Mouse (Mus musculus): ENCODE measurements around the gene Csnk1g1. TPM values are rescaled to one million over a fixed set of nuclear protein-coding genes. Genes with fewer than 3 reads are reported as not detected.

The Csnk1g1 gene
- polyA plus RNA-seq, 1 experiment from 2014 or later, result 8.4 TPM

DNA sequence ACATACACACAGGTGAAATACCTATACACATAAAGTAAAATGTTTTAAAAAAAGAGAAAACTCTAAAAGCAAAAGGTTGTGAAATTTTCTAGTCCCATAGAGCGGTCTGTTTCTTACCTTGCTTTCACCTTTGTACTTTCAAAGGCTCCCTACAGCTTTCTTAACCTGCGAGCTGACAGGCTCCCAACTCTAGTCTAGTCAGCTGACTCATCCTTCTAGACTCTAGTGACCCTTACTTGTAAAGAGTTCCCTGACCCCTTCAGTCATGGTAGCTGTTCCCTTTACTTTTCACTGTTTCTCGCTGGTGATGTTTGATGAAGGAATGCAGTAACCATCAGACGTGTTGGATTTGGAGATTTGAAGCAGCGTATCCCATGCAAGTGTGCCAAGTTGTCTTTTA is 78.3 kb downstream of the Csnk1g1 start:
- Histone ChIP-seq H3K4me3 (ENCODE audit: low read depth, low read length) (no peak overlapping the region), H3K4me2 (replicated peaks; ENCODE audit: low read depth, low read length) (no peak overlapping the region), H3K4me1 (ENCODE audit: insufficient read depth, low read depth, low read length) (no peaks in the 10 kb centered on the region), H3K27me3 (replicated peaks; ENCODE audit: insufficient read depth, low read length) (no peaks in the 10 kb centered on the region), H3K27ac (ENCODE audit: low read length) (no peak overlapping the region), H3K9ac (replicated peaks; ENCODE audit: low read depth) (no peak overlapping the region), H3K36me3 (ENCODE audit: insufficient read depth, low read length) (no peaks in the 10 kb centered on the region), H3K9me3 (ENCODE audit: low read length) (no peaks in the 10 kb centered on the region)
- DNase-seq (ENCODE audit: low spot score), result no peak
- ATAC-seq, result no peak
- TF ChIP-seq CTCF (IDR thresholded peaks at IDR 0.05) (no peak), EP300 (IDR thresholded peaks at IDR 0.05) (no peak)
- 83% methylated on average over 5 of the region's 5 CpGs for WGBS

DNA sequence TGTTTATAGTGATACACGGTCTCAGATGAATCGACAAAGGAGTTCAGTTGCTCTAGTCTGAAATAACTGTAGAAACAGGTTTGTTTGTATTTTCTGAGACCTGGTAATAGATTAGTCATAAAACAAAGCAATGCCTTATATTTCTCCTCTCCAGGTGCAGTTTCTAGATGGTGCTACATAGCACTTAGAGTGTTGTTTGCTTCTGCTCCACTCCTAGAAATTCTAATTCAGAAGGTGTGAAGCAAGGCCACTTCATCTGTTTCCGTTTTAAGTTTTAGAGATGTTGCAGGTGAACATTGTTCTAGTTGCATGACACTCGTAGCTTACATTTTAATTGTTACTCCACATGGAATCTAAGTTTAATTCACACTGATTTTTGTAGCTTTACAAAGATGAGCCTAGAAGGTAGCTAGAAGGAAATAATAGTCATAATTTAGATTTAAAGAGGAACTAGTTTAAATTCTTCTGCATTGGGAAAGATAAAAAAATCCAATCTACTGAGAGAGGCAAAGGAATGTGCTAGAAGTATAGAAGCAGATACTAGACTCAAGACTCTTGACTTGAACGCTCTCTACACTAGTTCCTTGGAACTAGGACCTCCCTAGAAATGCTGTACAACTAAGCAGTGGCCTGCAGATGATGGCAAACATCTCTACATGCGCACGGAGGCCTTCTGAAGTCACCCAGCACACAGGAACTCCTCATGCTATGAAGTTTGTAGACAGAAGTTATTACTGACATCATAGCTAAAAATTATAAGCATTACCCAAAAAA is 87.1 kb downstream of the Csnk1g1 start:
- 54% methylated on average over 7 of the region's 7 CpGs for whole genome bisulfite sequencing
- DNase-seq (ENCODE audit: low spot score) (peak; percentile 77), ATAC-seq (peak; percentile 96)
- Histone ChIP-seq H3K27ac (ENCODE audit: low read length) (peak overlapping the region; percentile 76), H3K9ac (replicated peaks; ENCODE audit: low read depth) (no peak overlapping the region), H3K9me3 (ENCODE audit: low read length) (no peaks in the 10 kb centered on the region), H3K4me1 (ENCODE audit: insufficient read depth, low read depth, low read length) (no peaks in the 10 kb centered on the region), H3K4me3 (ENCODE audit: low read depth, low read length) (no peak overlapping the region), H3K27me3 (replicated peaks; ENCODE audit: insufficient read depth, low read length) (no peaks in the 10 kb centered on the region), H3K4me2 (replicated peaks; ENCODE audit: low read depth, low read length) (no peak overlapping the region), H3K36me3 (ENCODE audit: insufficient read depth, low read length) (0 out of 2 replicates have a peak, but pooled peaks cover 5% of the 10 kb centered on the region)
- no peak; the same call in 1 of the 2 replicates for TF ChIP-seq EP300 (IDR thresholded peaks at IDR 0.05)

DNA sequence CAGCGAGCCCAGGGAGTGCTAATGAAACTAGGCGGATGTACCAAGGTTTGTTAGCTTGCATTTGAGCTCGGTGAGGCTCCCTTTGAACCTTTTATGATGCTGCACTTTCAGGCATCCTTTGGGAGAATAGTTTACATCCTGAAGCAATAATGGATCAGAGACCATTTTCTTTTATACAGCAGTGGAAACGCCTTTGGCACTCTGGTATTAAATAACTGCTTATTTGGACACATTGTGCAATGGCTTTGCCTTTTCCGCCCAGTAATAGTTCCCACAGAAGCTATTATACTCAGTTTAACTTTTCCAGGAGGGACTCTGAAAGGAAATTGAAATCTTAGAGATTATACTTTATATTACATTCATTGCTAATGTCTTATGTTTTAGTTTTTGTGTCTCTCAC is 90.2 kb downstream of the Csnk1g1 start:
- no peak for DNase-seq (ENCODE audit: low spot score)
- H3K27ac ChIP-seq (ENCODE audit: low read length), result no peak overlapping the region
- H3K4me1 ChIP-seq (ENCODE audit: insufficient read depth, low read depth, low read length), result no peaks in the 10 kb centered on the region
- H3K4me2 ChIP-seq (replicated peaks; ENCODE audit: low read depth, low read length), result no peak overlapping the region
- ATAC-seq, result no peak
- 0 out of 2 replicates have a peak, but pooled peaks cover 8% of the 10 kb centered on the region for H3K36me3 ChIP-seq (ENCODE audit: insufficient read depth, low read length)
- H3K27me3 ChIP-seq (replicated peaks; ENCODE audit: insufficient read depth, low read length), result no peaks in the 10 kb centered on the region
- no peaks in the 10 kb centered on the region for H3K9me3 ChIP-seq (ENCODE audit: low read length)
- TF ChIP-seq CTCF (IDR thresholded peaks at IDR 0.05), result no peak
- no peak for TF ChIP-seq EP300 (IDR thresholded peaks at IDR 0.05)
- H3K9ac ChIP-seq (replicated peaks; ENCODE audit: low read depth), result no peak overlapping the region
- no peak overlapping the region for H3K4me3 ChIP-seq (ENCODE audit: low read depth, low read length)
- 73% methylated on average over 5 of the region's 5 CpGs for WGBS

DNA sequence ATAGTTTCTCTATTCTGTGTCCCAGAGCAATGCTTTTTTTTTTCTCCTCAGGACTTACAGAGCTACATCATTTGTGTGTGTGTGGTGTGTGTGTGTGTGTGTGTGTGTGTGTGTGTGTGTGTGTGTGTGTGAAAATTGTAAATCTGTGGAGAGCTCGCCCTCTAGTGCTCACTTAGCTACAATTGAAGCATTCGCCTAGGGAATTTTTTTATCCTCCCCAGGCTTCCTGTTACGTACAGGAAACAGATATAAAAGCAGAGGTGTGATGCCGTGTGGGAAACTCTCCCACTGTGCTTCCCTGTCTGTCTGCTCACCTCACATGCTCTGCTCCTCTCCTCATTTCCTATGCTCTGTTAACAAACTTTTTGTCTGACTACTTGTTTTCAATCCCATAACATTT is 95.7 kb downstream of the Csnk1g1 start:
- 25% methylated on average over 4 of the region's 4 CpGs for WGBS
- H3K9ac ChIP-seq (replicated peaks; ENCODE audit: low read depth), result no peak overlapping the region
- H3K36me3 ChIP-seq (ENCODE audit: insufficient read depth, low read length), result peaks cover 9% of the 10 kb centered on the region; the same call in 1 of the 2 replicates
- H3K4me1 ChIP-seq (ENCODE audit: insufficient read depth, low read depth, low read length), result no peaks in the 10 kb centered on the region
- no peak overlapping the region for H3K27ac ChIP-seq (ENCODE audit: low read length)
- no peak for TF ChIP-seq EP300 (IDR thresholded peaks at IDR 0.05)
- TF ChIP-seq CTCF (IDR thresholded peaks at IDR 0.05), result peak; percentile 66
- H3K27me3 ChIP-seq (replicated peaks; ENCODE audit: insufficient read depth, low read length), result no peaks in the 10 kb centered on the region
- H3K4me2 ChIP-seq (replicated peaks; ENCODE audit: low read depth, low read length), result no peak overlapping the region
- DNase-seq (ENCODE audit: low spot score) (peak; percentile 88), ATAC-seq (peak; percentile 44; the same call in 1 of the 2 replicates)
- H3K9me3 ChIP-seq (ENCODE audit: low read length), result no peaks in the 10 kb centered on the region
- H3K4me3 ChIP-seq (ENCODE audit: low read depth, low read length), result no peak overlapping the region

DNA sequence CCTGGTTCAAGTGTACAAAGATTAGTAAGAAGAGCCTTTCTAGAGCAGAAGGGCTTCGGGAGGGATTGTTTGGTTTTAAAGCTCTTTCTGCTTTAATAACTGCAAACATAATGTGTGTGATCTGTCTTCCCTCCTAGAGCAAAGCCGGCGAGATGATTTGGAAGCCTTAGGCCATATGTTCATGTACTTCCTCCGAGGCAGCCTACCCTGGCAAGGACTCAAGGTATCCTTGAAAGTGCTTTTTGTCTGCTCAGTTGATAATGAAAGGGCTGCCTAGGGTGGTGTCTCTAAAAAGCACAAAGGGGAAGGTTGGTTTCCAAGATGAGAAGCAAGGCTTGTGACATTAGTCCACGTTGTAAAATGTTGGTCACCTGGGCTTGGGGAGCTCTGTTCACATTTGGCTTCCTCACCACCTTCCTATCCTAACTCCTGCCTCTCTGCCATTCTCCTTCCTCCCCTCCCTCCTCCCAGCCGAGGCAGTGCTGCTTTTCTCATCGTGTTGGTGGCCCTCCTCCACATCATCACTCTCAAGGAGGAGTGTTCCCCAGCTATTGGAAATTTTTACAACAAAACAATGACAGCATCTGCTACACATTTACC is 99.0 kb downstream of the Csnk1g1 start:
- Histone ChIP-seq H3K4me3 (ENCODE audit: low read depth, low read length) (no peak overlapping the region), H3K4me1 (ENCODE audit: insufficient read depth, low read depth, low read length) (no peaks in the 10 kb centered on the region), H3K36me3 (ENCODE audit: insufficient read depth, low read length) (peaks cover 14% of the 10 kb centered on the region; the same call in 1 of the 2 replicates), H3K9ac (replicated peaks; ENCODE audit: low read depth) (no peak overlapping the region), H3K4me2 (replicated peaks; ENCODE audit: low read depth, low read length) (no peak overlapping the region), H3K27ac (ENCODE audit: low read length) (no peak overlapping the region), H3K27me3 (replicated peaks; ENCODE audit: insufficient read depth, low read length) (no peaks in the 10 kb centered on the region), H3K9me3 (ENCODE audit: low read length) (no peaks in the 10 kb centered on the region)
- DNase-seq (ENCODE audit: low spot score) (no peak), ATAC-seq (no peak)
- TF ChIP-seq EP300 (IDR thresholded peaks at IDR 0.05) (no peak), CTCF (IDR thresholded peaks at IDR 0.05) (no peak)
- WGBS, result 81% methylated on average over 7 of the region's 7 CpGs

DNA sequence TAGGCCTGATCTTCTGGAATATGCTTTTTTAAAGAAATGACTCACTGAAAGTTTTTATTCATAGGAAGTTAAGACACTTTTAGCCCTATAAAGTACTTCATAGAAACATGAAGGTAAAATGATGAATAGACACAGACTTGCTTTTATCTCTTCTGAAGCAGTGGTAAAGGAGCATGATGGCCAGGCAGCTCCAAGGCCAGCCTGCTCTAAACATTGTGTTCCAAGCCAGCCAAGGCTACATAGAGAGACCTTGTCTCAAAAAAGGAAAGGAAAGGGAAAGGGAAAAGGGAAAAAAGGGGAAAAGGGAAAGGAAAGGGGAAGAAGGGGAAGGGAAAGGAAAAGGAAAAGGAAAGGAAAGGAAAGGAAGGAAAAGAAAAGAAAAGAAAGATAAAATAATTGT is 111.9 kb downstream of the Csnk1g1 start:
- no peak overlapping the region for H3K9ac ChIP-seq (replicated peaks; ENCODE audit: low read depth)
- ATAC-seq, result no peak
- no peak overlapping the region for H3K4me2 ChIP-seq (replicated peaks; ENCODE audit: low read depth, low read length)
- H3K27ac ChIP-seq (ENCODE audit: low read length), result no peak overlapping the region
- no peaks in the 10 kb centered on the region for H3K9me3 ChIP-seq (ENCODE audit: low read length)
- peaks cover 12% of the 10 kb centered on the region; the same call in 1 of the 2 replicates for H3K36me3 ChIP-seq (ENCODE audit: insufficient read depth, low read length)
- no peak for DNase-seq (ENCODE audit: low spot score)
- H3K4me3 ChIP-seq (ENCODE audit: low read depth, low read length), result no peak overlapping the region
- H3K4me1 ChIP-seq (ENCODE audit: insufficient read depth, low read depth, low read length), result no peaks in the 10 kb centered on the region
- TF ChIP-seq EP300 (IDR thresholded peaks at IDR 0.05) (no peak), CTCF (IDR thresholded peaks at IDR 0.05) (no peak)
- no peaks in the 10 kb centered on the region for H3K27me3 ChIP-seq (replicated peaks; ENCODE audit: insufficient read depth, low read length)

Data from lung, postnatal 0 days (tissue).